ENCODE assay signal across 1 mouse cellular context in genomic region chr1:80340436-80341376, GRCm38 (mm10).
TF ChIP-seq lines count a peak whose summit lies in the region.

Gene Cul3 (minus strand): TSS chr1:80340480.

TF ChIP-seq in CH12.LX, 34 proteins besides CTCF, POLR2A, EP300 and RAD21 (continued from another document):
- TF ChIP-seq UBTF (IDR thresholded peaks at IDR 0.05; ENCODE audit: low read depth, low read length) (no peak), MAFK (IDR thresholded peaks at IDR 0.05; ENCODE audit: insufficient replicate concordance, low read length) (no peak), CHD1 (IDR thresholded peaks at IDR 0.05; ENCODE audit: low read depth, low read length) (no peak), USF1 (IDR thresholded peaks at IDR 0.05; ENCODE audit: low read depth, low read length) (peak; percentile 96), NRF1 (IDR thresholded peaks at IDR 0.05; ENCODE audit: low read depth, low read length) (peak; percentile 63), SIN3A (IDR thresholded peaks at IDR 0.05; ENCODE audit: low read length) (peak; percentile 79; the same call in 1 of the 2 replicates), ELF1 (IDR thresholded peaks at IDR 0.05; ENCODE audit: low read depth, low read length) (peak; percentile 91), MYC (IDR thresholded peaks at IDR 0.05; ENCODE audit: low read depth, low read length) (0 out of 2 replicates have a peak, but pooled peaks have one; percentile 19), MXI1 (IDR thresholded peaks at IDR 0.05; ENCODE audit: low read depth, low read length) (peak; percentile 83), ZMIZ1 (IDR thresholded peaks at IDR 0.05; ENCODE audit: low read depth, low read length) (no peak; the same call in none of the 2 replicates)
TF ChIP-seq in CH12.LX: peak in this region for 17.
